Mouse (Mus musculus) intestine, postnatal 0 days (tissue): ENCODE results near the gene Alg5. TPM values are rescaled to one million over a fixed set of nuclear protein-coding genes. Genes with fewer than 3 reads are reported as not detected.
"Not testable (repeated sequence)": the region's sequence is repeated elsewhere in the genome, so short reads cannot be mapped to it uniquely, and the experiment has no call there.

Source experiments
- ATAC-seq: fragments of 200-750 bp; cut with Nextera tagmentation; 2 replicates; pipeline ENCODE4 v1.8.0; 2017; ENCODE audit warnings: mild to moderate bottlenecking, moderate TSS enrichment, moderate library complexity
- H3K27ac ChIP-seq: fragments of 300-500 bp; sonication (generic); 2 replicates; pipeline ENCODE4 v1.5.1; 2014; ENCODE audit warnings: mild to moderate bottlenecking, low read depth, low read length, moderate library complexity
- H3K27me3 ChIP-seq: fragments of 300-500 bp; sonication (generic); replicated peaks from 2 replicates; pipeline ENCODE4 v1.6.1; 2014; ENCODE audit warnings: low read length, mixed read lengths; ENCODE audit not compliant: control insufficient read depth, insufficient read depth
- H3K36me3 ChIP-seq: fragments of 300-500 bp; sonication (generic); 2 replicates; pipeline ENCODE4 v1.6.1; 2014; ENCODE audit warnings: mild to moderate bottlenecking, moderate library complexity; ENCODE audit not compliant: control insufficient read depth, insufficient read depth
- H3K4me1 ChIP-seq: fragments of 300-500 bp; sonication (generic); replicated peaks from 2 replicates; pipeline ENCODE4 v1.6.1; 2014; ENCODE audit warnings: antibody characterized with exemption, low read length, mixed read lengths; ENCODE audit not compliant: control insufficient read depth, insufficient read depth
- H3K4me2 ChIP-seq: fragments of 300-500 bp; sonication (generic); replicated peaks from 2 replicates; pipeline ENCODE4 v1.6.1; 2014; ENCODE audit warnings: low read depth, mild to moderate bottlenecking, moderate library complexity
- H3K4me3 ChIP-seq: fragments of 300-500 bp; sonication (generic); 2 replicates; pipeline ENCODE4 v1.5.1; 2014; ENCODE audit warnings: low read depth, low read length
- H3K9ac ChIP-seq: fragments of 300-500 bp; sonication (generic); 2 replicates; pipeline ENCODE4 v1.6.1; 2014; ENCODE audit warnings: mild to moderate bottlenecking, low read depth, low read length
- H3K9me3 ChIP-seq: fragments of 300-500 bp; sonication (generic); 2 replicates; pipeline ENCODE4 v1.6.1; 2016; ENCODE audit warnings: mixed run types; ENCODE audit not compliant: control insufficient read depth
- CTCF ChIP-seq: sonication (generic); IDR thresholded peaks from 2 replicates; pipeline ENCODE4 v1.5.1; 2016; ENCODE audit warnings: low read depth, mild to moderate bottlenecking, control low read depth, antibody characterized with exemption, moderate library complexity
- WGBS: fragments of 180-500 bp; shearing (Covaris S2); extraction: QIAGEN DNeasy Blood & Tissue Kit; methylation state at CpG from one replicate; pipeline ENCODE4 v1.1.7; 2014; 5-methylcytosine and 5-hydroxymethylcytosine counted together
- polyA plus RNA-seq: library from polyadenylated mRNA; unstranded; fragments of >200 nt; fragmentation: Nextera tagmentation; extraction: Ambion mirVana; gene quantifications from 2 replicates; pipeline ENCODE4 v1.2.1, GENCODE M21; 2015

Gene Alg5
- 95.1 and 99.6 TPM in 2 replicates for polyA plus RNA-seq

DNA sequence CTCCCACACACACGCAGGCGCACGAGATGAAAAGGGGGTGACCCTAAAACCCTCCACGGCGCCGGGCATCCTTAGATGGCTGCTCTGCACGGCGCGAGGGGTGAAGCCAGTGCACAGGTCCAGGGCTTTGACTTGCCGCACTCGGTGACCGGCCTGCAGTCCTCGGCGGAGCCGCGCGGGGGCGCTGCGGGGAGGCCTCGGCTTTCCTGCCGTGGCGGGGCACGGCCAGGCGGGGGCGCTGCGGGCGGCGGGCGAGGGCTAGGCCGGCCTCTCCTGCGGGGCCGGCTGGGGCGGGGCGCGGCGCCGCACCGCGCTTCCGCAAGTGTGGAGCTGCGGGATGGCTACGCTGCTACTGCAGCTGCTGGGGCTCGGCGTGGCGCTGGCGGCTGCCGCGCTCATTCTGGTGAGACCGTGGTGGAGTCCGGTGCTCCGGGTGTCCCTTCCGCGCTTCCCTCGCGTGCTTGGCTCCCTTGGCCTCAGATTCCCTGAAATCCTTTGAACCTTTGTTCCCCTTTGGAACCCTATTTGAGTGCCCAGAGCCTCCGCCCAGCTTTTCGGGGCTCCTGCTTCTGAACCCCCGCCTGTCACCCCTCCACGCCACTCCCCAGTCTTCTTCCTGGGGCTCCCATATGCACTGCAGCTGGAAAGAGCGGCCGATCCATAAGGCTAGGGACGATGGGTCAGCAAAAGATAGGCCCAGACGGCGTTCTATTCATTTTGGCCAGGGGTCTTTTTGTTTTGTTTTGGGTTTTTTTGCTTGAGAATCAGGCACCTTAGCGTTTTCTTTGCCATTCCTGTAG lies at the start of gene Alg5, which contains the start of gene Exosc8:
Gene Alg5, plus strand, starts transcription at position 293 of the 800 bp plus-strand sequence.
Gene Exosc8, minus strand, starts transcription at position 147 of the 800 bp plus-strand sequence.
- under 1% methylated on average over 51 of the region's 65 CpGs for WGBS
- TF ChIP-seq CTCF, result peak; percentile 95
- Histone ChIP-seq H3K4me1 (no peaks in the 10 kb centered on the region), H3K9ac (peak within 1 kb of the TSS; percentile 88), H3K36me3 (peaks cover 26% of the 10 kb centered on the region), H3K27me3 (no peaks in the 10 kb centered on the region), H3K4me3 (peak within 1 kb of the TSS; percentile 97), H3K27ac (peak within 1 kb of the TSS; percentile 98), H3K9me3 (no peaks in the 10 kb centered on the region), H3K4me2 (peak within 1 kb of the TSS; percentile 91)
- ATAC-seq, result peak; percentile 92

DNA sequence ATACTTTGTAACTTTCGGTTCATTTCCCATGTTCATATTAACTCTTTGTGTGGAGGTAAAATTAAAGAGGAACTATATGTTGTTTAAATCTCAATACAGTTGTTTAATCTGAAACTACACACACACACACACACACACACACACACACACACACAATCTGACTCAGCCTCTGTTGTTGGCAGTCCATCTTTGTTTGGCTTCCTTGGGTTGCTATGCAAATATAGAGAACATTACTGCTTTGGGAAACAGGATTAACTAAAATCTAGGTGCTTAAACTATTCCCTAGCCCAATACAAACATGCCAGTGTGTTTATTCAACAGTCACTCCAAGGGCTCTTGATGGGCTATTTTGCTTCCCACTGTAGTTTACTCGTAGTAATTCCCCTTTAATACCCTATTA lies 48.1 kb upstream of the Alg5 start:
- Histone ChIP-seq H3K4me2 (no peak overlapping the region), H3K36me3 (no peaks in the 10 kb centered on the region), H3K4me1 (no peaks in the 10 kb centered on the region), H3K9me3 (no peaks in the 10 kb centered on the region), H3K27me3 (no peaks in the 10 kb centered on the region), H3K27ac (no peak overlapping the region), H3K9ac (no peak overlapping the region), H3K4me3 (no peak overlapping the region)
- no peak for ATAC-seq
- 54% methylated on average over 2 of the region's 2 CpGs for WGBS
- TF ChIP-seq CTCF, result no peak

DNA sequence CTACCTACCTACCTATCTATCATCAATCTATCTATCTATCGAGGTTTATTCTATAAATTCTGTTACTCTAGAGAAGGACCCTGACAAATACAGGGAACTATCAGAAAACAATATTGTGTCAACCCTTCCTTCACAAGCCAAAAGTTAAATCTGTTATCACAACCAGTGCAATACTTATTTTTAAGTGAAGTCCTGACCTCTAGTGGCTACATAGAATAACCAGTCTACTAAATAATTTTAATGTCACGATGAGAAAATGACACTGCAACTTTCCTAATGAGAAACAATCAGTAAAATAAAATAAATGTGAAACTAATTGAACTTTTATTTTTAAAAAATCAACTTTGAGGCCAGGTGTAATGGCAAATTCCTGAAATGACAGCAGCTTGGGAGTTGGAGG lies 46.2 kb upstream of the Alg5 start:
- Histone ChIP-seq H3K27ac (no peak overlapping the region), H3K36me3 (no peaks in the 10 kb centered on the region), H3K4me2 (no peak overlapping the region), H3K4me3 (no peak overlapping the region), H3K4me1 (no peaks in the 10 kb centered on the region), H3K27me3 (no peaks in the 10 kb centered on the region), H3K9ac (no peak overlapping the region), H3K9me3 (no peaks in the 10 kb centered on the region)
- ATAC-seq, result no peak
- peak; percentile 61 for TF ChIP-seq CTCF
- WGBS, result 40% methylated on average over 2 of the region's 2 CpGs

DNA sequence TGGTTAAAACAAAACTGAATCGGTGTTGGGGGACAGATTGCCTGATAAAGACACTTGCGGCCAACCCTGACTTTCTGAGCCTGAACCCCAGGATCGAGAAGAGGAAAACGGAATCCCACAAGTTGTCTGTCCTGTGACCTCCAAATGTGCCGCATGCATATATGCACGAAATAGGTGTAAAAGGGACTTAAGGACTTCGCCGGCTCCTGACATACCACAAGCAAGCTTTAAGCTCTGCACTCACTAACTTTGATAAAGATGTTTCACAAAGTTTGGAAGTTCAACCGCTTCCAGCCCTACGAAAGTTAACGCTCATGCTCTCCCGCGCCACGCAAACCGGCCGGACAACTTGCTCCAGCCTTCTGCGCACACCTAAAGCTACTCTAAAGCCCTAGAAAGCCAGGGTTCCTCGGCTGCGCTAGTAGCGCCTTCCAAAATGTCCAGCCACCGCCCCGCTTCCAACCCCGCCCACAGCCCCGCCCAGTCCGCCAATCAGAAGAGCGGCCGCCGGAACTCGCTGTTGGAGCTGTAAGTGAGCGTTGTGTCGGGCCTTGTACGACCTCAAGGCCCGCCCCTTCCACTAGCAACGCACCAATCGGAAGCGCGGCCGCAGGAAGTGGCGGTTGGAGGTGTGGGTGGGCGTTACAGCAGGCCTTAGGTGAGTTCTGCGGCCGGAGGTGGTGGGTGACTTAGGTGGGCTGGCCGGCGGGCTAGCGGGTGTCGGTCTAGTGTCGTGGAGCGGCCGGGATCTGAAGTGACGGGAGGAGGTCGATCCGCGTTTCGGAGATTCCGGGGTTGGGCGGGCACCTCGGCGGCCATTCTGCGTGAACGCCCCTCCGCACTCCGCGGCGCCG lies 42.9 kb upstream of the Alg5 start, which contains the start of gene Supt20:
Gene Supt20, plus strand, starts transcription at position 606 of the 854 bp plus-strand sequence.
- under 1% methylated on average over 64 of the region's 65 CpGs for WGBS
- peak within 1 kb of the TSS; percentile 76 for H3K4me3 ChIP-seq

DNA sequence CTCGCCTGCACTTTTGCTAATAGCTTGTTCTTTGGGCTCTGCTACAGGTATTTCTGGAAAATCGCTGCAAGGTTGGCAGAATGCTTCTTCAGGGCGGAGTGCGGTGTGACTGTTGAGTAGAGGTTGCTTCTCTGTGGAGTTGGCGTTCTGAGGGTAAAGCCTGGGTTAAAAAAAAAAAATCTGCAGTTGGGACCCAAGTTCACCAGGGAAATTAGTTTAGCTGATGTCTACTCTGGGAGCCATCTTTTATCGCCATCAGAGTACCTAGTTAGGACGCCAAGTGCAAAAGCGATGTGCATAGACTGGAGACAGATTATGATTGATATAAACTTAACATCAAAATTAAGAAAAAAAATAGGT lies 42.3 kb upstream of the Alg5 start:
- WGBS, result 0% methylated on average over 8 of the region's 8 CpGs
- H3K9ac ChIP-seq, result peak overlapping the region; percentile 59
- ATAC-seq, result no peak; the same call in 1 of the 2 replicates

More for the DNA sequence above, 42.9 kb upstream of the Alg5 start, which contains the start of gene Supt20:
- H3K27ac ChIP-seq, result peak within 1 kb of the TSS; percentile 86
- peak within 1 kb of the TSS; percentile 86 for H3K4me2 ChIP-seq
- H3K9me3 ChIP-seq, result no peaks in the 10 kb centered on the region
- no peaks in the 10 kb centered on the region for H3K27me3 ChIP-seq
- peak; percentile 99 for ATAC-seq
- peak within 1 kb of the TSS; percentile 59 for H3K9ac ChIP-seq
- TF ChIP-seq CTCF, result no peak
- peaks cover 19% of the 10 kb centered on the region for H3K36me3 ChIP-seq
- no peaks in the 10 kb centered on the region for H3K4me1 ChIP-seq

DNA sequence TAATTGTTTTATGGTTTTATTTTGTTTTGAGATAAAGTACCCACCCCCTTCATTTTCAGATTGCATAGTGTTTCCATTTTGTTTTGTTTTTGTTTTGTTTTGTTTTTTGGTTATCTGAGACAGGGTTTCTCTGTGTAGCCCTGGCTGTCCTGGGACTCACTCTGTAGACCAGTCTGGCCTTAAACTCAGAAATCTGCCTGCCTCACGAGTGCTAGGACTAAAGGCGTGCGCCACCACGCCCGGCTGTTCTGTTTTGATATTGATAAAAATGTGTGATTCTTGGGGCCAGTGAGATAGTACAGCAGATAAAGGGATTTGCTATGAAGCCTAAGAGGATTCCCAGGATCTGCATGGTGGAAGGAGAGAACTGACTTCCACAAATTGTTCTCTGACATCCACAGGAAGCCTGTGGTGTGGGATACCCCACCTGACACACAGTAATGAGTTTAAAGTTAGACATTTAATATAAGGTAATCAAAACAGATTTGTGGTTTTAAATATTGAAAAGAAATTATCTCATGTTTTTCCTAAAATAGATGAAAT lies 35.5 kb upstream of the Alg5 start:
- Histone ChIP-seq H3K4me2 (no peak overlapping the region), H3K4me1 (no peaks in the 10 kb centered on the region), H3K36me3 (peaks cover 71% of the 10 kb centered on the region), H3K27me3 (no peaks in the 10 kb centered on the region), H3K27ac (no peak overlapping the region), H3K9ac (no peak overlapping the region), H3K9me3 (no peaks in the 10 kb centered on the region), H3K4me3 (no peak overlapping the region)
- 48% methylated on average over 5 of the region's 5 CpGs for WGBS
- no peak for TF ChIP-seq CTCF
- no peak for ATAC-seq

More for the DNA sequence above, 42.3 kb upstream of the Alg5 start:
- no peak for TF ChIP-seq CTCF
- Histone ChIP-seq H3K4me3 (peak overlapping the region; percentile 76), H3K9me3 (no peaks in the 10 kb centered on the region), H3K4me2 (peak overlapping the region; percentile 86), H3K4me1 (no peaks in the 10 kb centered on the region), H3K27ac (peak overlapping the region; percentile 86), H3K36me3 (peaks cover 25% of the 10 kb centered on the region), H3K27me3 (no peaks in the 10 kb centered on the region)

DNA sequence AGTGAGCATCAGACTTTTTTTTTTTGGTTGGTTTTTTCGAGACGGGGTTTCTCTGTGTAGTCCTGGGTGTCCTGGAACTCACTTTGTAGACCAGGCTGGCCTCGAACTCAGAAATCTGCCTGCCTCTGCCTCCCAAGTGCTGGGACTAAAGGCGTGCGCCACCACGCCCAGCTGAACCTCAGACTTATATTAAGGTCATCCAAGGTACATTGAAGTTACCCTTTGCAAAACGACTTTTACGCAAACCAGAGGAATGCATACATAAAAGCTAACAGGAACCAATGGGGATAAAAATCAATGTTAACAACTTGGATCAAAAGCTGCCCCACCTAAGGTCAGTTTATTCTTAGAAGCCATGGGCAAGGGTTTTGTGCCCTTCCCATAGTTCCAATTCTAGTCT lies 31.2 kb upstream of the Alg5 start:
- not testable (repeated sequence) for H3K4me2 ChIP-seq, H3K4me1 ChIP-seq, ATAC-seq, H3K9me3 ChIP-seq, H3K9ac ChIP-seq, H3K27me3 ChIP-seq, H3K4me3 ChIP-seq, H3K27ac ChIP-seq
- WGBS, result 97% methylated on average over 8 of the region's 8 CpGs
- H3K36me3 ChIP-seq, result peaks cover 82% of the 10 kb centered on the region
